Mouse (Mus musculus): Measurements from ENCODE around the gene Nrp2. TPM values are rescaled to one million over a fixed set of nuclear protein-coding genes. Genes with fewer than 3 reads are reported as not detected.
A peak's percentile ranks its signal among the peaks of the same experiment; 100 is the strongest.

Gene Nrp2
- polyA plus RNA-seq, 1 experiment from 2014 or later, result 39.9 TPM

DNA sequence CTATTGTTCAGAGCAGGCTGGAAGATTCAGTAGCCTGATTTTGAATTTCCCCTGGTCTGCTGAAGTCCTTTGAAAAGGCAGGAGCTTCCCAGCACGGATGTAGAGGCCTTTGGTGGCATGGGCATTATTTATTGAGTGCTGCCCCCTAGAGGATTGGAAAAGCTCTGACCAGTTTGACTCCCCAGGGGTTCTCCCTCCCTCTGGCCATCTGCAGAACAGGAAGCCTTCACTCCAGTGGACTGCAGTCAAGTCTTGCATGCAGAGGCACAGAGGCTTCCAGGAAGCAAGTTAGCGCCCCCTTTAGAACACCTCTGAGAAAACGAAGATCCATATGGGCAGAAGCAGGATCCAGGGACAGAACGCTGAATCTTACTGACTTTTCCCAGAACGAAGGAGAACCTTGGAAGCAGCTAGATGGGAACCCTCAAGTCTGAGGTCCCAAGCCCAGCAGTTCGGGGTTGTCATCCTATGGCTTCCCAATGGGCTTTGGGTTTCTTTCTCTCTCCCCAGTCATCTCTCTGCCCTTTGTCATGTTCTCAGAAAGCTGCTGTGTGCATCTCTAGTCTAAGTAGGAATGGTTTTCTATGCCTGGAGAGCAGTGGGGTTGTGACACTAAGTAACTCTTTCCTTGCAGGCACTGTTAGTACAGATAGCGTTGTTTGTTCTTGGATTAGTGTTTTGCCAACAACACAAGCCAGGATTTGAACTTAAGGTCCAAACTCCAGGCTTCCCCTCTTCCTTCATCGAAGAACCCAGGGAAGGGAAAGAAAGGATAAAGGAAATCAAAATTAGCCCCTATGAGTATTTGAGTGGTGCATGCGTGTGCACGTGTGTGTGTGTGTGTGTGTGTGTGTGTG is 1.8 kb upstream of the Nrp2 start:
- Histone ChIP-seq H3K4me2 (replicated peaks; ENCODE audit: low read depth, low read length) (no peak overlapping the region), H3K9ac (replicated peaks; ENCODE audit: low read depth, low read length) (no peak overlapping the region), H3K4me3 (ENCODE audit: low read depth, low read length) (no peak overlapping the region), H3K27ac (ENCODE audit: low read length) (no peak overlapping the region), H3K4me1 (ENCODE audit: control insufficient read depth, insufficient read depth, low read length) (peaks cover 3% of the 10 kb centered on the region; the same call in 1 of the 2 replicates), H3K36me3 (ENCODE audit: control insufficient read depth, insufficient read depth, low read length) (no peaks in the 10 kb centered on the region), H3K9me3 (ENCODE audit: control insufficient read depth, low read depth, low read length) (no peaks in the 10 kb centered on the region), H3K27me3 (ENCODE audit: control insufficient read depth, insufficient read depth, low read length) (no peaks in the 10 kb centered on the region)
- WGBS, result 30% methylated on average over 10 of the region's 10 CpGs
- ATAC-seq (ENCODE audit: insufficient number of reproducible peaks, insufficient read depth, low FRiP score, low read depth), result peak; percentile 50

- peak overlapping the region; percentile 88; the same call in 1 of the 2 replicates for H3K27ac ChIP-seq (ENCODE audit: low read length)
- no peaks in the 10 kb centered on the region for H3K27me3 ChIP-seq (ENCODE audit: control insufficient read depth, insufficient read depth, low read length)
- no peaks in the 10 kb centered on the region; the same call in 1 of the 2 replicates for H3K4me1 ChIP-seq (ENCODE audit: control insufficient read depth, insufficient read depth, low read length)
- no peaks in the 10 kb centered on the region for H3K36me3 ChIP-seq (ENCODE audit: control insufficient read depth, insufficient read depth, low read length)
- H3K9ac ChIP-seq (replicated peaks; ENCODE audit: low read depth, low read length), result peak overlapping the region; percentile 51
- H3K4me3 ChIP-seq (ENCODE audit: low read depth, low read length), result peak overlapping the region; percentile 58
- H3K9me3 ChIP-seq (ENCODE audit: control insufficient read depth, low read depth, low read length), result no peaks in the 10 kb centered on the region
- peak overlapping the region; percentile 98 for H3K4me2 ChIP-seq (replicated peaks; ENCODE audit: low read depth, low read length)
- under 1% methylated on average over 25 of the region's 25 CpGs for WGBS
- no peak for ATAC-seq (ENCODE audit: insufficient number of reproducible peaks, insufficient read depth, low FRiP score, low read depth)
Measured at GRCm38 (mm10) chr1:62702743-62703142, 342 bp upstream of the Nrp2 start.

DNA sequence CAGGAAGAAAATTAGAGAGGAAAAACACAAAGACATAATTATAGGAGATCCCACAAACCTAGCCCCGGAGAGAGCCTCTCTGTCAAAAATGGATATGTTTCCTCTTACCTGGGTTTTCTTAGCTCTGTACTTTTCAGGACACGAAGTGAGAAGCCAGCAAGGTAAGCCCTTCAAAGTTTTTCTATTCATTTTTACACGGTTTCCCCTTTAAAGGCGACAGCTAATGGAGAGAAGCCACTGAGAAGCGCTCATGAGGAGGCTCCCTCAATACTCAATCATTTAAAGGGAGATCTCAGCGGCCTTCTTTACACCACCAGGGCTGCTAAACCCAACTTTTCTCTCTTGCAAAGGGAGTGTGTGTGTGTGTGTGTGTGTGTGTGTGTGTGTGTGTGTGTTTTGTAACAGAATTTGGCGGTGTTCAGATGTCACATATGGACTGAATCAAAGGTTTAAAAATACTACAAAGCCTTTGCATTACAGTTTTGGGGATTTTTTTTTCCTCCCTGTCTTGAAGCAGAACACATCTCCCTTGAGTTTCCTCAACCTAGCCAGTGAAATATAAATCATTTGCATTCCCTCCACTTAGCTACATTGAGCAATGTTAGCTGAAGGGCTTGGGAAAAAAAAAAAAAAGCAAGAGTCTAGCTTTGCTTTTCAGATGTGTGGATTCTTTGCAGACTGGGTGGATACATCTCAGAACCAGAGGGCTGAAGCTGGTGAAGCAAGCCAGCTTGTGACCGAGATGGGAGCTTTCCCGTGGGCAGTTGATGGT is 1.2 kb downstream of the Nrp2 start:
- no peaks in the 10 kb centered on the region for H3K9me3 ChIP-seq (ENCODE audit: control insufficient read depth, low read depth, low read length)
- H3K27ac ChIP-seq (ENCODE audit: low read length), result peak overlapping the region; percentile 88
- H3K4me2 ChIP-seq (replicated peaks; ENCODE audit: low read depth, low read length), result peak overlapping the region; percentile 98
- peak overlapping the region; percentile 58 for H3K4me3 ChIP-seq (ENCODE audit: low read depth, low read length)
- H3K4me1 ChIP-seq (ENCODE audit: control insufficient read depth, insufficient read depth, low read length), result peaks cover 4% of the 10 kb centered on the region; the same call in 1 of the 2 replicates
- ATAC-seq (ENCODE audit: insufficient number of reproducible peaks, insufficient read depth, low FRiP score, low read depth), result no peak
- 0 out of 2 replicates have a peak, but pooled peaks cover 2% of the 10 kb centered on the region for H3K27me3 ChIP-seq (ENCODE audit: control insufficient read depth, insufficient read depth, low read length)
- H3K36me3 ChIP-seq (ENCODE audit: control insufficient read depth, insufficient read depth, low read length), result no peaks in the 10 kb centered on the region
- 4% methylated on average over 9 of the region's 9 CpGs for WGBS
- H3K9ac ChIP-seq (replicated peaks; ENCODE audit: low read depth, low read length), result peak overlapping the region; percentile 51

- H3K4me1 ChIP-seq (ENCODE audit: control insufficient read depth, insufficient read depth, low read length), result peaks cover 9% of the 10 kb centered on the region; the same call in 1 of the 2 replicates
- H3K27ac ChIP-seq (ENCODE audit: low read length), result peak overlapping the region; percentile 69
Measured at GRCm38 (mm10) chr1:62704889-62705516, 1.9 kb downstream of the Nrp2 start.

GRCm38 (mm10) chr1:62705517-62705981 is 2.5 kb downstream of the Nrp2 start:
- ATAC-seq (ENCODE audit: insufficient number of reproducible peaks, insufficient read depth, low FRiP score, low read depth), result no peak
- Histone ChIP-seq H3K4me3 (ENCODE audit: low read depth, low read length) (peak overlapping the region; percentile 58), H3K9me3 (ENCODE audit: control insufficient read depth, low read depth, low read length) (no peaks in the 10 kb centered on the region), H3K27me3 (ENCODE audit: control insufficient read depth, insufficient read depth, low read length) (0 out of 2 replicates have a peak, but pooled peaks cover 2% of the 10 kb centered on the region), H3K27ac (ENCODE audit: low read length) (peak overlapping the region; percentile 85), H3K4me1 (ENCODE audit: control insufficient read depth, insufficient read depth, low read length) (peaks cover 14% of the 10 kb centered on the region; the same call in 1 of the 2 replicates), H3K36me3 (ENCODE audit: control insufficient read depth, insufficient read depth, low read length) (no peaks in the 10 kb centered on the region), H3K9ac (replicated peaks; ENCODE audit: low read depth, low read length) (peak overlapping the region; percentile 51), H3K4me2 (replicated peaks; ENCODE audit: low read depth, low read length) (peak overlapping the region; percentile 98)
- 2% methylated on average over 18 of the region's 18 CpGs for WGBS

More at GRCm38 (mm10) chr1:62704889-62705516, 1.9 kb downstream of the Nrp2 start:
- ATAC-seq (ENCODE audit: insufficient number of reproducible peaks, insufficient read depth, low FRiP score, low read depth), result no peak
- H3K9ac ChIP-seq (replicated peaks; ENCODE audit: low read depth, low read length), result peak overlapping the region; percentile 51
- peak overlapping the region; percentile 98 for H3K4me2 ChIP-seq (replicated peaks; ENCODE audit: low read depth, low read length)
- H3K4me3 ChIP-seq (ENCODE audit: low read depth, low read length), result peak overlapping the region; percentile 58
- 6% methylated on average over 16 of the region's 16 CpGs for WGBS
- no peaks in the 10 kb centered on the region for H3K9me3 ChIP-seq (ENCODE audit: control insufficient read depth, low read depth, low read length)
- no peaks in the 10 kb centered on the region for H3K36me3 ChIP-seq (ENCODE audit: control insufficient read depth, insufficient read depth, low read length)
- H3K27me3 ChIP-seq (ENCODE audit: control insufficient read depth, insufficient read depth, low read length), result 0 out of 2 replicates have a peak, but pooled peaks cover 2% of the 10 kb centered on the region

GRCm38 (mm10) chr1:62706085-62707021 is 3.3 kb downstream of the Nrp2 start:
- Histone ChIP-seq H3K9me3 (ENCODE audit: control insufficient read depth, low read depth, low read length) (no peaks in the 10 kb centered on the region), H3K27me3 (ENCODE audit: control insufficient read depth, insufficient read depth, low read length) (0 out of 2 replicates have a peak, but pooled peaks cover 2% of the 10 kb centered on the region), H3K9ac (replicated peaks; ENCODE audit: low read depth, low read length) (peak overlapping the region; percentile 51), H3K36me3 (ENCODE audit: control insufficient read depth, insufficient read depth, low read length) (no peaks in the 10 kb centered on the region), H3K4me3 (ENCODE audit: low read depth, low read length) (peak overlapping the region; percentile 58), H3K4me1 (ENCODE audit: control insufficient read depth, insufficient read depth, low read length) (peaks cover 15% of the 10 kb centered on the region; the same call in 1 of the 2 replicates), H3K27ac (ENCODE audit: low read length) (peak overlapping the region; percentile 85), H3K4me2 (replicated peaks; ENCODE audit: low read depth, low read length) (peak overlapping the region; percentile 98)
- peak; percentile 59 for ATAC-seq (ENCODE audit: insufficient number of reproducible peaks, insufficient read depth, low FRiP score, low read depth)
- WGBS, result 1% methylated on average over 73 of the region's 73 CpGs

DNA sequence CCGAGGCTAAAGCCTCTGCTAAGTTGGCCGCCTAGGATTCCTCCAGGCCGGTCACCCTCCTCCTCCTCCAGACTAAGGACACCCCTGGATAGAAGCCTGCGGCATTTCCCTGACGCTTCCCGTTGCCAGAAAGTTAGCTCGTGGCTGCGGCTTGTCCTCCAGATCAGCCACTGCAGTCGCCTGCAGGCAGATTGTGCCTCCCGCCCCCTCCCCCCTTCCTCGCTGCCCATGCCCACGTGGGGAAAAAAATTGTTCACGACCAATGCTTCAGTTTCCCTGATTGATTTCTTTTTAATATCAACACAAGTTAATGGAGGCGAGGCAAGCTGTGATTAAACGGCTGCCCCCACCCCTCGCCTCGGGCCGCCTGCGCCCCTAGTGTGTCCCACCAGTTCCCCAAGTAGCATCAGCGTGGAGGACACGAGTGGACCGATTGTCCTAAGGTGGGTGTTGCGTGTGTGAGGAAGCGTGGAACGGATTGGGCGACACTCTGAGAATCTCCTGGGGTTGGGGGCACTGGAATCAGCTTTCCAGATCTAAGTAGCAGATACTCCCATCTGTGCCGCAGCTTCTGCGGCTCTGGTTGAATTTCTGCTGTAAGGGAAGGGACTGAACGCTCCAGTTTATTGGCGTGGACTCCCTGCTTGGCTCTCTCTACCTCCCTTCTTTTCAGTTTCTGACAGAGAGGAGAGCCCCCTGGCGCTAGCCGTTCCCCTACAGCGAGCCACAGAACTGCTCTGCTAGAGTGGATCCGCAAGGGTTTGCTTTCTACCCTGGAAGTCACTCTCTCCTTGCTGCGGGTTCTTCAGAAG is 4.2 kb downstream of the Nrp2 start:
- H3K4me2 ChIP-seq (replicated peaks; ENCODE audit: low read depth, low read length), result peak overlapping the region; percentile 98
- no peaks in the 10 kb centered on the region for H3K36me3 ChIP-seq (ENCODE audit: control insufficient read depth, insufficient read depth, low read length)
- peak overlapping the region; percentile 85 for H3K27ac ChIP-seq (ENCODE audit: low read length)
- H3K27me3 ChIP-seq (ENCODE audit: control insufficient read depth, insufficient read depth, low read length), result 0 out of 2 replicates have a peak, but pooled peaks cover 2% of the 10 kb centered on the region
- H3K9me3 ChIP-seq (ENCODE audit: control insufficient read depth, low read depth, low read length), result no peaks in the 10 kb centered on the region
- under 1% methylated on average over 35 of the region's 35 CpGs for WGBS
- H3K9ac ChIP-seq (replicated peaks; ENCODE audit: low read depth, low read length), result peak overlapping the region; percentile 51
- ATAC-seq (ENCODE audit: insufficient number of reproducible peaks, insufficient read depth, low FRiP score, low read depth), result peak; percentile 2; the same call in 1 of the 2 replicates
- peaks cover 15% of the 10 kb centered on the region; the same call in 1 of the 2 replicates for H3K4me1 ChIP-seq (ENCODE audit: control insufficient read depth, insufficient read depth, low read length)
- H3K4me3 ChIP-seq (ENCODE audit: low read depth, low read length), result peak overlapping the region; percentile 58
